Mouse (Mus musculus) ES-Bruce4 (cell line): Measurements from ENCODE around the gene Glis2. TPM values are rescaled to one million over a fixed set of nuclear protein-coding genes. Genes with fewer than 3 reads are reported as not detected.

Experiments used
- H3K27ac ChIP-seq: 2 replicates; pipeline ENCODE4 v1.5.1; 2012; ENCODE audit warnings: low read length, inconsistent platforms; ENCODE audit not compliant: insufficient read depth
- H3K27me3 ChIP-seq: 2 replicates; pipeline ENCODE4 v1.6.1; 2012; ENCODE audit warnings: mild to moderate bottlenecking, low read length, inconsistent platforms; ENCODE audit not compliant: control insufficient read depth, poor library complexity, insufficient read depth, severe bottlenecking
- H3K36me3 ChIP-seq: 2 replicates; pipeline ENCODE4 v1.6.1; 2012; ENCODE audit warnings: inconsistent platforms, mild to moderate bottlenecking, low read length, moderate library complexity; ENCODE audit not compliant: control insufficient read depth, poor library complexity, insufficient read depth, severe bottlenecking
- H3K4me1 ChIP-seq: one replicate; pipeline ENCODE4 v1.8.1; 2011; ENCODE audit warnings: low read length; ENCODE audit not compliant: control insufficient read depth, insufficient read depth
- H3K4me3 ChIP-seq: 2 replicates; pipeline ENCODE4 v1.5.1; 2011; ENCODE audit warnings: low read depth, mild to moderate bottlenecking, low read length
- H3K9ac ChIP-seq: 2 replicates; pipeline ENCODE4 v1.6.1; 2012; ENCODE audit warnings: low read depth, mild to moderate bottlenecking, inconsistent platforms; ENCODE audit not compliant: poor library complexity, severe bottlenecking
- H3K9me3 ChIP-seq: replicated peaks from 2 replicates; pipeline ENCODE4 v1.6.1; 2012; ENCODE audit warnings: mild to moderate bottlenecking, low read length, inconsistent platforms; ENCODE audit not compliant: control insufficient read depth, poor library complexity, insufficient read depth, severe bottlenecking
- CTCF ChIP-seq: IDR thresholded peaks from one replicate; pipeline ENCODE4 v1.8.1; 2011; ENCODE audit warnings: low read depth, low read length
- EP300 ChIP-seq: IDR thresholded peaks from 2 replicates; pipeline ENCODE4 v1.6.1; 2011; ENCODE audit warnings: low read depth, low read length; ENCODE audit not compliant: insufficient read depth
- POLR2A ChIP-seq: IDR thresholded peaks from one replicate; pipeline ENCODE4 v1.8.1; 2011; ENCODE audit warnings: low read length; ENCODE audit not compliant: insufficient read depth
- polyA plus RNA-seq: library from polyadenylated mRNA; stranded (reverse); fragments of >200 nt; gene quantifications from 2 replicates; pipeline ENCODE4 v1.2.4, GENCODE M21; 2011; ENCODE audit warnings: low read depth; ENCODE audit not compliant: missing spikeins, insufficient read depth, insufficient read length

Gene Glis2
- polyA plus RNA-seq, 1 experiment = 31.2 TPM

GRCm38 (mm10) chr16:4586531-4587123 is 7.9 kb upstream of the Glis2 start:
- Histone ChIP-seq H3K9me3 (no peaks in the 10 kb centered on the region), H3K36me3 (no peaks in the 10 kb centered on the region), H3K9ac (peak overlapping the region; percentile 47), H3K4me1 (peaks cover 7% of the 10 kb centered on the region), H3K4me3 (peak overlapping the region; percentile 58), H3K27ac (peak overlapping the region; percentile 95), H3K27me3 (no peaks in the 10 kb centered on the region)
- no peak for TF ChIP-seq CTCF
- 0 out of 2 replicates have a peak, but pooled peaks have one; percentile 44 for TF ChIP-seq EP300
- TF ChIP-seq POLR2A = peak; percentile 37

- H3K4me3 ChIP-seq = no peak overlapping the region
- H3K27ac ChIP-seq = peak overlapping the region; percentile 95
- H3K9ac ChIP-seq = peak overlapping the region; percentile 47
- no peaks in the 10 kb centered on the region for H3K27me3 ChIP-seq
- H3K9me3 ChIP-seq = no peaks in the 10 kb centered on the region
- H3K36me3 ChIP-seq = no peaks in the 10 kb centered on the region
- no peak for TF ChIP-seq CTCF
- TF ChIP-seq EP300 = no peak
- TF ChIP-seq POLR2A = no peak
- peaks cover 7% of the 10 kb centered on the region for H3K4me1 ChIP-seq
These were observed 6.8 kb upstream of the Glis2 start for GRCm38 (mm10) chr16:4587516-4588210.

GRCm38 (mm10) chr16:4590236-4590635 is 4.3 kb upstream of the Glis2 start:
- Histone ChIP-seq H3K4me3 (no peak overlapping the region), H3K27me3 (no peaks in the 10 kb centered on the region), H3K9me3 (no peaks in the 10 kb centered on the region), H3K4me1 (peaks cover 8% of the 10 kb centered on the region), H3K27ac (no peak overlapping the region), H3K9ac (no peak overlapping the region), H3K36me3 (no peaks in the 10 kb centered on the region)
- TF ChIP-seq EP300 = no peak
- TF ChIP-seq CTCF = no peak
- TF ChIP-seq POLR2A = no peak

- no peaks in the 10 kb centered on the region for H3K9me3 ChIP-seq
- H3K36me3 ChIP-seq = no peaks in the 10 kb centered on the region
- TF ChIP-seq CTCF = peak; percentile 47
- no peak for TF ChIP-seq EP300
- peaks cover 13% of the 10 kb centered on the region for H3K4me1 ChIP-seq
- peak overlapping the region; percentile 55 for H3K4me3 ChIP-seq
- no peaks in the 10 kb centered on the region for H3K27me3 ChIP-seq
- peak overlapping the region; percentile 96 for H3K9ac ChIP-seq
- H3K27ac ChIP-seq = peak overlapping the region; percentile 56
These were observed 1.3 kb upstream of the Glis2 start for GRCm38 (mm10) chr16:4592909-4593875.

GRCm38 (mm10) chr16:4594814-4595526 is 457 bp downstream of the Glis2 start:
- Histone ChIP-seq H3K27ac (peak overlapping the region; percentile 36), H3K9me3 (no peaks in the 10 kb centered on the region), H3K4me3 (peak overlapping the region; percentile 83), H3K27me3 (no peaks in the 10 kb centered on the region), H3K4me1 (peaks cover 13% of the 10 kb centered on the region), H3K9ac (peak overlapping the region; percentile 96), H3K36me3 (no peaks in the 10 kb centered on the region)
- TF ChIP-seq EP300 (no peak), CTCF (no peak), POLR2A (no peak)
